Mouse (Mus musculus) kidney, postnatal 0 days (tissue): ENCODE measurements at regions not wholly inside any gene's neighbourhood (a gene's known extent, or its start where the extent isn't known, plus 50 kb on each side); places are given as distances from the start of the nearest gene placed in this dataset.

Experiments used
- ATAC-seq: fragments of 200-750 bp; cut with Nextera tagmentation; replicated peaks from 2 replicates; pipeline ENCODE4 v1.8.0; 2017; ENCODE audit warnings: low read depth, moderate number of reproducible peaks, moderate TSS enrichment, moderate library complexity; ENCODE audit not compliant: low FRiP score
- DNase-seq: peaks from one replicate; pipeline ENCODE4 v3.0.0-alpha.2; 2016; ENCODE audit warnings: low spot score
- H3K27ac ChIP-seq: fragments of 300-500 bp; sonication (generic); 2 replicates; pipeline ENCODE4 v1.5.1; 2014; ENCODE audit warnings: mild to moderate bottlenecking
- H3K27me3 ChIP-seq: fragments of 300-500 bp; sonication (generic); 2 replicates; pipeline ENCODE4 v1.6.1; 2014; ENCODE audit warnings: low read length, mixed read lengths; ENCODE audit not compliant: insufficient read depth
- H3K36me3 ChIP-seq: fragments of 300-500 bp; sonication (generic); 2 replicates; pipeline ENCODE4 v1.6.1; 2014; ENCODE audit warnings: low read length, mixed read lengths; ENCODE audit not compliant: insufficient read depth
- H3K4me1 ChIP-seq: fragments of 300-500 bp; sonication (generic); replicated peaks from 2 replicates; pipeline ENCODE4 v1.6.1; 2014; ENCODE audit warnings: antibody characterized with exemption, low read length, mixed read lengths; ENCODE audit not compliant: insufficient read depth
- H3K4me2 ChIP-seq: fragments of 300-500 bp; sonication (generic); 2 replicates; pipeline ENCODE4 v1.6.1; 2014; ENCODE audit warnings: mild to moderate bottlenecking, low read length, moderate library complexity, mixed read lengths
- H3K4me3 ChIP-seq: fragments of 300-500 bp; sonication (generic); replicated peaks from 2 replicates; pipeline ENCODE4 v1.5.1; 2014; ENCODE audit warnings: low read depth, low read length
- H3K9ac ChIP-seq: fragments of 300-500 bp; sonication (generic); 2 replicates; pipeline ENCODE4 v1.6.1; 2014; ENCODE audit warnings: low read depth, low read length
- H3K9me3 ChIP-seq: fragments of 300-500 bp; sonication (generic); replicated peaks from 2 replicates; pipeline ENCODE4 v1.6.1; 2016; ENCODE audit warnings: low read length, inconsistent platforms, mixed read lengths
- CTCF ChIP-seq: IDR thresholded peaks from 2 replicates; pipeline ENCODE4 v1.5.1; 2016; ENCODE audit warnings: antibody characterized with exemption, low read depth, mild to moderate bottlenecking, moderate library complexity
- whole genome bisulfite sequencing: fragments of 180-500 bp; shearing (Covaris S2); extraction: QIAGEN DNeasy Blood & Tissue Kit; methylation state at CpG from one replicate; pipeline ENCODE4 v1.1.7; 2014; 5-methylcytosine and 5-hydroxymethylcytosine counted together

DNA sequence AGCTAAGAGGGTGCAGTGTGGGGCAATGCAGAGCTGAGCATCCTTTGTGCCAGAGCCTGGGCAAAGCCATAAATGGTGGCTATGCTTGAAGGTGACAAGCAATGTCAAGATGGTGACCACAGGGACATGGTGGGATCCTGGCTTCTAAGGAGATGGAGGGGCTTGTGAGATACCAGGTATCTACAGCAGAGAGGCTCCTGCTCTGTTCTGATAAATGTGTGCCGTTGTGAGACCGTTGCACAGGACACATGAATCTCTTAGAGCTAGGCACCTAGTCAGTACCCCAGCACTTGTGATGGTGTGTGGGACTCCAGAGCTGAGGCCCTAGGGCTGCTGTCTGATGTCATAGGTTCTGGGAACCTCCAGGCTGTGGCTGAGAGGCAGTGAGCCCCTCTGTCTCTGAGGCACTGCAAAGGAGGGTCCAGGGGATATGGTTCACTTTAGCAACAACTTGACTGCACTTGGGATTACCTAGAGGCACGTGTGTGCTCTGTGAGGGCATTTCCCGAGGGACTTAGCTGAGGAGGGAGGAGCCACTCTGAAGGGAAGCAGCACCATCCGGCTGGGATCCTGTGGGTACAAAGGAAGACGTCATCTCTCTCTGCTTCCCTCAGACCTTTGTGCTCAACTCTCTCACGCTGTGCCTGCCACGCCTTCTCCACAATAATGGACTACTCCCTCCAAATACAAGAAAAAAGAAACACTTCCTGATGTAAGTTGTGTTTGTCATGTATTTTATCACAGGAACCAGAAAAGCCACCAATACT lies 160.3 kb upstream of the A530016L24Rik start:
- 40% methylated on average over 8 of the region's 8 CpGs for WGBS
- H3K27me3 ChIP-seq = peaks cover 12% of the 10 kb centered on the region; the same call in 1 of the 2 replicates

DNA sequence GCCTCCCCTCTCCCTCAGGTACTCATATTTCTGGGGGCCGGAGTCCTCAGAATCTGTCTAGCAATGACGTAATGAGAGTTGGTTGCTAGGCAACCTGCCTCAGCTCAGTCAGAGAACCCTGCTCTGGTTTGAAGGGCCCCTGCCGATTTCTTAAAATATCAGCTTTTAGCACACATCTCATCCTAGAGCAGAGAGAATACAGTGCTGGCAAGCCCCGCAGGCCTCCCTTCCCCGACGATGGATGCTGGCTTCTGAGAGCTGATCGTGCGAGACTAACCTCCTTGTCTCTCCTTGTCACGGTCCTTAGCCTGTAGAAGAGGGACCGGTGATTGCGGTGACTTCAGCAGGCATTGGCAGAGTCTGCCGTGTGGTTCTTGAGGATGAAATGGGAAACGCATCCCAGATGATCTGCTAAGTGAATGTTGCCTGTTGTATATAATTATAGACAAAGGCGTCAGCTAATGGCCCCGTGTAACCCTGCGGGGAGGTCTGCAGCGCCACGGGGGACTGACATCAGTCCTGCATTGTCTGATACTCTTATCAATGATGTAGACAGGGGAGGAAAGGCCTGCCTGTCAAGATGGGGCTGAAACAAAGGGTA lies 159.4 kb upstream of the A530016L24Rik start:
- WGBS = 30% methylated on average over 18 of the region's 18 CpGs
- Histone ChIP-seq H3K4me1 (0 out of 2 replicates have a peak, but pooled peaks cover 8% of the 10 kb centered on the region), H3K4me3 (no peak overlapping the region), H3K9me3 (no peaks in the 10 kb centered on the region), H3K27me3 (0 out of 2 replicates have a peak, but pooled peaks cover 8% of the 10 kb centered on the region), H3K27ac (no peak overlapping the region), H3K36me3 (no peaks in the 10 kb centered on the region), H3K9ac (no peak overlapping the region), H3K4me2 (no peak overlapping the region)
- ATAC-seq (no peak), DNase-seq (no peak)
- no peak for TF ChIP-seq CTCF

More for the DNA sequence above, 160.3 kb upstream of the A530016L24Rik start:
- no peak for ATAC-seq
- Histone ChIP-seq H3K27ac (no peak overlapping the region), H3K9ac (no peak overlapping the region), H3K4me2 (no peak overlapping the region), H3K4me3 (no peak overlapping the region), H3K9me3 (no peaks in the 10 kb centered on the region), H3K4me1 (peaks cover 5% of the 10 kb centered on the region; the same call in 1 of the 2 replicates), H3K36me3 (no peaks in the 10 kb centered on the region)
- DNase-seq = peak; percentile 56
- no peak for TF ChIP-seq CTCF

DNA sequence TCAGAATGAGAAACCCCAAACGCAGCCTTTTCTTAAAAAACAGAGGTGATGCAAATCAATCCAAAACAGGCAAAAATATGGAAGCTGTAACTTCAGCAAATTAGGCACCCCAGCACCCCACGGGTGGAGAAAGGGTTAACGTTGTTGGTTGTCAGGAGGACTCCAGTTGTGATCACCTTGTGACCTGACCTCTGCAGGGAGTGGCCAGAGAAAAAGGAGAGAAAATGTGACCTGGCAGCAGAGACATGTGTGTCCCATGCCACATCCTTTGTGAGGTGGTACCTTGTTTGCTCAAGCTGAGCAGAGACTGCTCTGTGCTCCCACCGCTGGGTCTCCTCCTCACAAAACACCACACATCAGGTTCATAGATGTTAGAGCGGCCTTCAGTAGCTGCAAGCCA lies 158.7 kb upstream of the A530016L24Rik start:
- 54% methylated on average over 5 of the region's 5 CpGs for WGBS
- Histone ChIP-seq H3K4me1 (0 out of 2 replicates have a peak, but pooled peaks cover 8% of the 10 kb centered on the region), H3K9ac (no peak overlapping the region), H3K27me3 (0 out of 2 replicates have a peak, but pooled peaks cover 8% of the 10 kb centered on the region), H3K4me3 (no peak overlapping the region), H3K9me3 (no peaks in the 10 kb centered on the region), H3K36me3 (no peaks in the 10 kb centered on the region), H3K4me2 (no peak overlapping the region), H3K27ac (no peak overlapping the region)
- TF ChIP-seq CTCF = no peak
- DNase-seq (no peak), ATAC-seq (no peak)

DNA sequence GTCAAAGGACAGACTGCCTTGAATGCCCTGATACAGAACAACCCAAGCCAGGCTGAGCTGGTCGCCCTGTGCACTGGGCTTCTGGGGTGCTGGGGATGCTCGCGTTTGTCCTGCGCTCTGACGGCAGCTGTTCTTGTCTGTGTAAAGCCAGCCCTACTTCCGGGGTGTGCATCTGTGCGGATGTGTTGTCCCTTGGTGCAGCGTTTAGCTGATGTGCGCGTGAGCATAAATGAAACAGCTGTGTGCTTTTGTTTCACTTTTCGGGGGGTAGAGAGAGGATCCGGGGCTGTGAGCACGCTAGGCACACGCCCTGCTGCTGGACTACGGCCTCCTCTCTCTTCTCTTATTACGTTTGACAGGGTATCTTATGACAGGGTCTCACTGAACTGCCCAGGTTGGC lies 158.2 kb upstream of the A530016L24Rik start:
- no peak overlapping the region for H3K4me3 ChIP-seq
- H3K4me2 ChIP-seq = no peak overlapping the region
- WGBS = 63% methylated on average over 16 of the region's 16 CpGs
- H3K36me3 ChIP-seq = no peaks in the 10 kb centered on the region
- H3K27ac ChIP-seq = no peak overlapping the region
- DNase-seq (no peak), ATAC-seq (no peak)
- 0 out of 2 replicates have a peak, but pooled peaks cover 8% of the 10 kb centered on the region for H3K27me3 ChIP-seq
- no peak overlapping the region for H3K9ac ChIP-seq
- H3K9me3 ChIP-seq = no peaks in the 10 kb centered on the region
- H3K4me1 ChIP-seq = 0 out of 2 replicates have a peak, but pooled peaks cover 8% of the 10 kb centered on the region
- no peak for TF ChIP-seq CTCF

DNA sequence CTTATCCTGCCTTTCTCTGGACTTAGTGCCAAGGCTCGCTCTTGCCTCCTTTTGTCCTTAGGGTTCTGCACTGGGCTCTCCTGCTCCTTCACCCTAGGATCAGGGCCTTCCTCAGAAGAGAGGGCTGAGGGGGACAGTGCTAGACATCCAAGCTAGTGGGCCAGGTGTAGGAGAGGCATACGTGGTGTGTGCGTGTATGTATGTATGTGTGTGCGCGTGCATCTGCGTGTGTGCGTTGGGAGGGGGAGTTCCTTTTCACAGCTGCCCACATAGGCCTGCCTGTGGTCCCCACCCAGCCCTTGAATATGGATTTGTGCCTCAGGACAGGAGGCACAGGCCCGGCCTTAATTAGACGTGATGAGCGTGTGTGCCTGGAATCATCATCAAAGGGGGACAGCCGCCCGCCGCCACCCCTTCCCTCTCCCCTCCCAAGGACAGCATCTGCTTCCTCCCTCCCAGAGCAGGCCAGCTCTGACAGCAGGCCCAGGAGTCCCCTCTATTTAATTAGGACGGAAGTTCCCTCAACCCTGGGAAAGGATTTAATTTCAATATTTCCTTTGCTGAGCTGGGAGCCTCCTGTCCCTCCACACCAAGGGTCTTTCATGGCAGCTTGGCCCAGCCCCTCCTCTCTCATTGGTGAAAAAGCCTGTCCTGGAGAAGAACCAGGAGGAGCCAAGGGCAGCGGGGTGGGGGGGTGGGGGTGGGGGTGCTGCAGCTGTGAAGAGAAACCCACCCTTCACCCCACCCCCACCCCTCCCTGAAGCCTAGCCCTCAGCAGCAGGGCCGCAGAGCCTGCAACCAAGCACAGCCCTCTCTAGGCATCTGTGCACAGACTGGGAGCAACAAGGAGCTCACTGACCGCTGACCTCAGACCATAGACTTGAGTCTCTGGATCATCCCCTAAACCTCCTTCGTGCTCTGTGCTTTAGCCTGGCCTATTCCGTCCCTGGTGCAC lies 155.8 kb upstream of the A530016L24Rik start:
- no peak overlapping the region for H3K27ac ChIP-seq
- DNase-seq = peak; percentile 64
- H3K27me3 ChIP-seq = 0 out of 2 replicates have a peak, but pooled peaks cover 8% of the 10 kb centered on the region

More for the DNA sequence above, 155.8 kb upstream of the A530016L24Rik start:
- H3K4me3 ChIP-seq = no peak overlapping the region
- H3K4me1 ChIP-seq = 0 out of 2 replicates have a peak, but pooled peaks cover 8% of the 10 kb centered on the region
- WGBS = 46% methylated on average over 19 of the region's 19 CpGs
- no peaks in the 10 kb centered on the region for H3K9me3 ChIP-seq
- H3K9ac ChIP-seq = no peak overlapping the region
- H3K36me3 ChIP-seq = no peaks in the 10 kb centered on the region
- TF ChIP-seq CTCF = no peak
- ATAC-seq = 0 out of 2 replicates have a peak, but pooled peaks have one; percentile 7
- no peak overlapping the region for H3K4me2 ChIP-seq
